Mouse (Mus musculus): Measurements from ENCODE around the gene Gm11555.
"Not testable (repeated sequence)": the region's sequence is repeated elsewhere in the genome, so short reads cannot be mapped to it uniquely, and the experiment has no call there.

The Gm11555 gene

GRCm38 (mm10) chr11:99650136-99650535 lies at the start of gene Gm11555:
Gene Gm11555 (minus strand): TSS chr11:99650236.
- DNase-seq (ENCODE audit: low spot score) = no peak

DNA sequence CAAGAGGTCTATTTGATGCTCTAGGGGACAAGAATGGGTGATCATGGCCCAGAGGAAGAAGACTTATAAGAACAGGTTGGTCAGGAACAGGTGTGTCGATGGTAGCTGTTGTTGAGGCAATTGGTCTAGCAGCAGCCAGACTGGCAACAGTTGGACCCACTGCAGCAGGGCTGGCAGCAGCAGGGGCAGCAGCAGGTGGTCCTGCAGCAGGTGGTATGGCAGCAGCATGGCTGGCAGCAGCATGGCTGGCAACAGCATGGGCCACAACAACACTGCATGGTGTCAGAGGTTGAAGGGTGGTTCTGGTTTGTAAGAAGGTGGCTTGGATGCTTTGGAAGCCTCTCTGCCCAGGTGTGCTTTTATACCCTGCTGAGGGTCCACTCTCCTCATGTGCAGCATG lies 40.4 kb upstream of the Gm11555 start, which contains the start of gene Gm14190:
Gene Gm14190 (minus strand): TSS at position 278 of the 400 bp plus-strand sequence.
- no peak for DNase-seq (ENCODE audit: low spot score)

DNA sequence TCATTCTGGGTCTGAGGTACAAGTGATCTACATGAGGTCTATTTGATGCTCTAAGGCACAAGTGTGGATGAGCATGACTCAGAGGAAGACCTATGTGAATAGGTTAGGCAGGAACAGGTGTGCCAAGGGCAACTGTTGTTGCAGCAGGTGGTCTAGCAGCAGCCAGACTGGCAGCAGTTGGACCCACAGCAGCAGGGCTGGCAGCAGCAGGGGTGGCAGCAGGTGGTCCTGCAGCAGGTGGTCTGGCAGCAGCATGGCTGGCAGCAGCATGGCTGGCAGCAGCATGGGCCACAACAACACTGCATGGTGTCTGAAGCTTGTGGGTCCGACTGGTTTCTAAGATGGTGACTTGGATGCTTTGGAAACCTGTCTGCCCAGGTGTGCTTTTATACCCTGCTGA lies 35.2 kb upstream of the Gm11555 start:
- DNase-seq (ENCODE audit: low spot score) = not testable (repeated sequence)

DNA sequence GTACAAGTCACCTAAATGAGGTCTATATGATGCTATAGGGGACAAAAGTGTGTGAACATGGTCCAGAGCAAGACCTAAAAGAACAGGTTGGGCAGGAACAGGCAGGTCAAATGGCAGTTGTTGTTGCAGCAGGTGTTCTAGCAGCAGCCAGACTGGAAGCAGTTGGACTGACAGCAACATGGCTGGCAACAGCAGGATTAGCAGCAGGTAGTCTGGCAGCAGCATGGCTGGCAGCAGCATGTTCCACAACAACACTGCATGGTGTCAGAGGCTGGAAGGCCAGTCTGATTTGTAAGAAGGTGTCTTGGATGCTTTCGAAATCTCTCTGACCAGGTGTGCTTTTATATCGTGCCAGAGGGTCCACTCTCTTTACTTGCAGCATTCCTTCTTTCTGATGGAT lies 33.4 kb upstream of the Gm11555 start:
- DNase-seq (ENCODE audit: low spot score) = no peak

GRCm38 (mm10) chr11:99665860-99666259 lies 15.8 kb upstream of the Gm11555 start, which contains the start of gene Krtap4-6:
Gene Krtap4-6 (minus strand): TSS chr11:99665960.
- no peak for DNase-seq (ENCODE audit: low spot score)

DNA sequence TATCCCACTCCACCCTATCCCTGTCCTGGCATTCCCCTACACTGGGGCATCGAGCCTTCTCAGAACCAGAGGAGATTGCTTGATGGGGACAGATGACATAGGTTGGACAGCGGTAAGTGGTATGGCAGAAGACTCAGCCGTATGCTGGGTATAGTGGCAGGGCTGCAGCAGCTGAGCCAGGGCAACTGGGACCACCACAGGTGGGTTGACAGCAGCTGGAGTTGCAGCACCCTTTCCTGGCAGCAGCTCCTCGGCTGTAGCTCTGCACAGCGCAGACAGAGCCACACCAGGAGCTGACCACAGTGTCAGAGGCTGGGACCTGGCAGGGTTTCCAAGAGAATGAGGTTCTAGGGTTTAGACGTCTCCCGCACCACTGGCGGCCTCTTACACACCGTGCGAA lies 12.8 kb upstream of the Gm11555 start:
- no peak for DNase-seq (ENCODE audit: low spot score)

GRCm38 (mm10) chr11:99659256-99659655 lies 9.2 kb upstream of the Gm11555 start:
- no peak for DNase-seq (ENCODE audit: low spot score)

DNA sequence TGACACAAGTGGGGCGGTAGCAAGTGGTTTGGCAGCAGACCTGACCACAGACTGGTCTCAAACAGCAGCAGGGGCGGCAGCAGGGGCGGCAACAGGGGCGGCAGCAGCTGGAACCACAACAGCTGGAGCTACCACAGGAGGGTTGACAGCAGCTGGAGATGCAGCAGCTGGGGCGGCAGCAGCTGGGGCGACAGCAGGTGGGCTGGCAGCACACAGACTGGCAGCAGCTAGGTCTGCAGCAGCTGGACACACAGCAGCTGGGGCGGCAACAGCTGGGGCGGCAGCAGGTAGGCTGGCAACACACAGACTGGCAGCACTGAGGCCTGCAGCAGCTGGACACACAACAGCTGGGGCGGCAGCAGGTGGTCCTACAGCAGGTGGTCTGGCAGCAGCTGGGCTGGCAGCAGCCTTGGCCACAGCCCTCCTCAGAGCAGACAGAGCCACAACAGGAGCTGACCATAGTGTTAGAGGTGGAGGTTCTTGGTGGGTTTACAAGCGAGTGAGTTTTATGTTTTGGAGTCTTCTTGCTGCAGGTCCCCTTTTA lies 8.5 kb upstream of the Gm11555 start, which contains the start of gene Gm11563:
Gene Gm11563 (minus strand): TSS at position 494 of the 544 bp plus-strand sequence.
- DNase-seq (ENCODE audit: low spot score) = not testable (repeated sequence)

- DNase-seq (ENCODE audit: low spot score) = no peak
Measured at GRCm38 (mm10) chr11:99657051-99657450, 7.0 kb upstream of the Gm11555 start.

GRCm38 (mm10) chr11:99646444-99646843 lies 3.6 kb downstream of the Gm11555 start:
- no peak for DNase-seq (ENCODE audit: low spot score)

- DNase-seq (ENCODE audit: low spot score) = no peak
Measured at GRCm38 (mm10) chr11:99644351-99644750, 5.7 kb downstream of the Gm11555 start.

DNA sequence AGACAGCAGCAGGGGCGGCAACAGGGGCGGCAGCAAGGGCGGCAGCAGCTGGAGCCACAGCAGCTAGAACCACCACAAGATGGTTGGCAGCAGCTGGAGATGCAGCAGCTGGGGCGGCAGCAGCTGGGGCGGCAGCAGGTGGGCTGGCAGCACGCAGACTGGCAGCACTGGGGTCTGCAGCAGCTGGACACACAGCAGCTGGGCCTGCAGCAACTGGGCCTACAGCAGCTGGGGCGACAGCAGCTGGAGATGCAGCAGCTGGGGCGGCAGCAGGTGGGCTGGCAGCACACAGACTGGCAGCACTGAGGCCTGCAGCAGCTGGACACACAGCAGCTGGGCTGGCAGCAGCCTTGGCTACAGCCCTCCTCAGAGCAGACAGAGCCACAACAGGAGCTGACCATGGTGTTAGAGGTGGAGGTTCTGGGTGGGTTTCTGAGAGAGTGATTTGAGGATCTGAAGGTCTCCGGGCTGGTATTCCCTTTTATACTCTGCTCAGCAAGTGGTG lies 6.3 kb downstream of the Gm11555 start, which contains the start of gene Krtap4-7:
Gene Krtap4-7 (minus strand): TSS at position 455 of the 505 bp plus-strand sequence.
- DNase-seq (ENCODE audit: low spot score) = not testable (repeated sequence)

- no peak for DNase-seq (ENCODE audit: low spot score)
Measured at GRCm38 (mm10) chr11:99640926-99641325, 9.1 kb downstream of the Gm11555 start.

DNA sequence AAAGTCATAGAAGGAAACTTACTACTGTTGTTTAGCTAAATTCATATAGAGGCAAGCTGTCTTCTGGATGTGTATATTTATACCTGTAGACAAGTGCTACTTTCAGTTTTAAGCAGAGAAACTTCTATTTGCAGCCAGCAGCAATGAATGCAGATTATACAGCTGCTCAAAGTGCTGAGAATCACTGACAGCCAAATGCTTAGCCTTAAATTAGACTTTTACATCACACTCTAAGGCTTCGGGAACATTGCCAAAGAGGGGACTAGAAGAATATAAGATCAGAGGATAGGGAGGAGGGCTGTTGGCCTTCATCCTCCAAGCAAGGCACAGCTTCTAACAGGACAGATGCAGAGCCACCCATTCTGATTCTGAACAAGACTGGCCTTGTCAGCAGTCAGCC lies 12.9 kb downstream of the Gm11555 start:
- DNase-seq (ENCODE audit: low spot score) = no peak

DNA sequence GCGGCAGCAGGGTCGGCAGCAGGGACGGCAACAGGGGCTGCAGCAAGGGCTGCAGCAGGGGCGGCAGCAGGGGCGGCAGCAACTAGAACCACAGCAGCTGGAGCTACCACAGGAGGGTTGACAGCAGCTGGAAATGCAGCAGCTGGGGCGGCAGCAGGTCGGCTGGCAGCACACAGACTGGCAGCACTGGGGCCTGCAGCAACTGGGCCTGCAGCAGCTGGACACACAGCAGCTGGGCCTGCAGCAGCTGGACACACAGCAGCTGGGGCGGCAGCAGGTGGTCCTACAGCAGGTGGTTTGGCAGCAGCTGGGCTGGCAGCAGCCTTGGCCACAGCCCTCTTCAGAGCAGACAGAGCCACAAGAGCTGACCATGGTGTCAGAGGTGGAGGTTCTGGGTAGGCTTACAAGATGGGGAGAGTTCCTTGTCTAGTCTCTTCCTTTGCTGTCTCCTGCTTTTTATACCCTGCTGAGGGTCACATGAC lies 15.3 kb downstream of the Gm11555 start, which contains the start of gene Krtap4-2:
Gene Krtap4-2 (minus strand): TSS at position 432 of the 482 bp plus-strand sequence.
- DNase-seq (ENCODE audit: low spot score) = no peak

DNA sequence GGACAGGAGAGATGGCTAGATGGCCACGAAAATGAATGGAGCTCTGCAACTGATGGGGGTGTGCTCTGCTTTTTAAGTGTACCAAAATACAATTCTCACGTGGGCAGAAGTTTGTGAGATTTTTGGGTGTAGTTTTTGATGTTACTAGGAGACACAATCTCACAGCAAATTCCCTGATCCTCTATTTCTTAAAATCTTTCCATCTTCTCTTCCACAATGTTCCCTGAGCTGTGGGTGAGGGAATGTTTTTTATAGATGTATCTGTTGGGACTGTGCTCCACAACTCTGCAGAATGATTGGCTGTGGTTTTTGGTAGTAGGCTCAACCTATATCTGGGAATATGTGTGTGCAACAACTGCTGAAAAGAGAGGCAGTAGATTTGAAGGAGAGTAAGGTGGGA lies 16.7 kb downstream of the Gm11555 start:
- DNase-seq (ENCODE audit: low spot score) = no peak

DNA sequence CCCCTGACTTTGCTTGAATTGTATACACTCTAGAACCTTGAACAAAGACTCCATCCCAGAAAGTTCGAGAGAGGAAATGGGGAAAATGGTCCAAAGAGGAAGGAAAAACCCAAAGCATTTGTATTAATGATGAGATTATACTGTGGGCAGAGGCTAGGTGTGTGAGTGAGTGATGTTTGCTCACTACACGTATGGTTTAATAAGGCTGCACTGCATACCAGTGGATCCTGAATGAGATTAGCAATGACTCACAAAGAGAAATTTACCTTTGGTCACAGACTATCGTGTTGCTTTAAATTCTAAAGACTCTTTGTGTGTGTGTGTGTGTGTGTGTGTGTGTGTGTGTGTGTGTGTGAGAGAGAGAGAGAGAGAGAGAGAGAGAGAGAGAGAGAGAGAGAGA lies 19.1 kb downstream of the Gm11555 start:
- DNase-seq (ENCODE audit: low spot score) = no peak

DNA sequence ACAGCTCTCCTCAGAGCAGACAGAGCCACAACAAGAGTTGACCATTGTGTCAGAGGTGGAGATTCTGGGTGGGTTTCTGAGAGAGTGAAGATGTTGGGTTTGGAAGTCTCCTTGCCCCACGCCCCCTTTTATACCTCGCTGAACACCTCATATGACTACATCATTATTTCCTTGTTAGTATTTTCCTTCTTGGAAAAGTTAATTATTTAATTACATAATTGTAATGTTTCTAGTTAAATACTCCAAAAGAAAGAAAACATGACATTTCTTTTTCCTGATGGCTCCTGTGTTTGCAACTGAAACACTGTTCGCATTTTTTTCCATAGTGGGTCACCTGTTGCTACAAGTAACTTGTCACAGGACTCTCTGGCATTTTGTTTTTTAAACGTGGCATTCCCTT lies 21.9 kb downstream of the Gm11555 start, which contains the start of gene Krtap4-1:
Gene Krtap4-1 (minus strand): TSS at position 101 of the 400 bp plus-strand sequence.
- DNase-seq (ENCODE audit: low spot score) = no peak

DNA sequence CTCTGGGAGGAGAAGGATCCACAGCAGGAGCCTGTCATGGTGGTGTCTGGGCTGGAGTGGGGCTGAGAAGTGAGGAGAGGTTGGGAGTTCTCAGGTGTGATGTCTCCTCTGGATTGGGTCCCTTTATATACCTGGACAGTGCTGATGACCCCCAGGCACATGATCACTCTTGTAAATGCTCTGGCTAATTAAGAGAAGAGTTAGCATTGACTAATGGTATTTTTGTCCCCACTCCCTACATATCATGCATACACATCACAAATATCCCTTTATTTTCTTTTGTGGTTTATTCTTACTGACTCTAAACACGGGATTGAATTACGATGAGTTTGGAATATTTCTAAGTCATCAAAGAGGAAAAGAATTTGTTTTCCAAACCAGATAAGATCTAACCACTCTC lies 29.7 kb downstream of the Gm11555 start, which contains the start of gene Gm11562:
Gene Gm11562 (minus strand): TSS at position 101 of the 400 bp plus-strand sequence.
- DNase-seq (ENCODE audit: low spot score) = no peak

- DNase-seq (ENCODE audit: low spot score) = no peak
Measured at GRCm38 (mm10) chr11:99614796-99615363, 35.2 kb downstream of the Gm11555 start, which contains the start of gene Krtap2-4. Gene Krtap2-4 (minus strand): TSS chr11:99614846.

DNA sequence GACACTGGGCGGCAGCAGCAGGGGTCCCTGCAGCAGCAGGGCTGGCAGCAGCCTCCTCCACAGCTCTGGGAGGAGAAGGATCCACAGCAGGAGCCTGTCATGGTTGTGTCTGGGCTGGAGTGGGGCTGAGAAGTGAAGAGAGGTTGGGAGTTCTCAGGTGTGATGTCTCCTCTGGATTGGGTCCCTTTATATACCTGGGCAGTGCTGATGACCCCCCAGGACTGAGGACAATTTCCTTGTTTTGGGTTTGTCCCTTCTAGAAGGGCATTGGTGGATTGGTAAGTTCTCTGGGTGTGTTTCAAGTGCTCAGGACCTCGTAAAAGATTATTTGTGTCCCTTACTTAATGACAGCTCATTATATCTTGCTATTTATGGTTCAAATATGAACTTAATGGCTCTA lies 39.9 kb downstream of the Gm11555 start, which contains the start of gene Gm11937:
Gene Gm11937 (minus strand): TSS at position 101 of the 400 bp plus-strand sequence.
- DNase-seq (ENCODE audit: low spot score) = not testable (repeated sequence)

DNA sequence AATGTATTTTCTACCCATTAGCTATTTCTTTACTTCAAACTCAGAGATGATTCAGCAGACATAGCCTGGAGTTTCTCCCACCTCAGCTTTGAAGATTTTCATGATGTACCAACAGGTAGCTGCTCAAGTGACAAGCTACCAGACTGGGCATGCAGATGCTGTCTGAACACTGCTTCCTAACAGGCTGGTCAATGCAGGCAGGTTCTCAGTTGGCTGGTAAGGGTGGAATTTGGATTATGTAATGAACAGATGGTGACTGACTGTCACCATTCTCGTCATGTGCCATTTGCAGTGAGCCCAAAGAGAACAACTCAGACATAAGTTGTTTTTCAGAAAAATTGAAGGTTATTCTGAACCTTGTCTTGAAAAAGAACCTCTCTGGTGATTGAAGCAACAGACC lies 40.9 kb downstream of the Gm11555 start:
- no peak for DNase-seq (ENCODE audit: low spot score)

DNA sequence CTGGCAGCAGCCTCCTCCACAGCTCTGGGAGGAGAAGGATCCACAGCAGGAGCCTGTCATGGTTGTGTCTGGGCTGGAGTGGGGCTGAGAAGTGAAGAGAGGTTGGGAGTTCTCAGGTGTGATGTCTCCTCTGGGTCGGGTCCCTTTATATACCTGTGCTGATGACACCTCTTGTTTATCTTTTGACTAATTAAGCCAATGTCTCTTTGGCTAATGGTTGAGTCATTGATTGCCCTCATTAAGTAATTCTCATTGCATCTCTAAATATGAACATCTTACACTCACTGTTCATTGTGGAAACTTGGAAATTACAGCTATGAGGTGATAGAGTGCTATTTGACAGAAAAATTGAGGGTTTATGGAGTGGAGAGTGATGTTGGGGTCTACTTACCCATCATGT lies 46.8 kb downstream of the Gm11555 start, which contains the start of gene Gm11938:
Gene Gm11938 (minus strand): TSS at position 101 of the 400 bp plus-strand sequence.
- DNase-seq (ENCODE audit: low spot score) = not testable (repeated sequence)
